Mouse (Mus musculus) G1E (cell line): Measurements from ENCODE around the gene Sap18b. TPM values are rescaled to one million over a fixed set of nuclear protein-coding genes. Genes with fewer than 3 reads are reported as not detected.

Experiments used
- ATAC-seq: 2 replicates; pipeline ENCODE4 v1.8.0; 2016; ENCODE audit warnings: mild to moderate bottlenecking; ENCODE audit not compliant: insufficient number of reproducible peaks, poor library complexity, low FRiP score, severe bottlenecking; ENCODE audit errors: extremely low read depth
- DNase-seq: peaks from one replicate; pipeline ENCODE4 v3.0.0; 2012; ENCODE audit warnings: low spot score
- H3K27me3 ChIP-seq: 2 replicates; pipeline ENCODE4 v1.6.1; 2012; ENCODE audit warnings: mild to moderate bottlenecking, low read length, inconsistent platforms; ENCODE audit not compliant: insufficient read depth
- H3K36me3 ChIP-seq: replicated peaks from 2 replicates; pipeline ENCODE3; 2012; ENCODE audit warnings: mild to moderate bottlenecking, inconsistent platforms
- H3K4me1 ChIP-seq: 2 replicates; pipeline ENCODE4 v1.6.1; 2012; ENCODE audit warnings: low read depth, low read length, inconsistent platforms, mixed read lengths; ENCODE audit not compliant: insufficient read depth
- H3K4me3 ChIP-seq: 2 replicates; pipeline ENCODE4 v1.5.1; 2012; ENCODE audit warnings: low read depth, mild to moderate bottlenecking, inconsistent platforms, low read length, moderate library complexity, mixed read lengths
- H3K9me3 ChIP-seq: replicated peaks from 2 replicates; pipeline ENCODE4 v1.6.1; 2012; ENCODE audit warnings: inconsistent platforms
- CTCF ChIP-seq: IDR thresholded peaks from 2 replicates; pipeline ENCODE4 v1.5.1; 2012; ENCODE audit warnings: low read depth, low read length, inconsistent platforms, mixed read lengths
- GATA1 ChIP-seq: IDR thresholded peaks from 2 replicates; pipeline ENCODE4 v1.6.1; 2012; ENCODE audit warnings: borderline replicate concordance, low read length, inconsistent platforms, mixed read lengths
- GATA2 ChIP-seq: IDR thresholded peaks from 2 replicates; pipeline ENCODE4 v1.6.1; 2012; ENCODE audit warnings: low read depth, low read length, inconsistent platforms, borderline replicate concordance
- POLR2AphosphoS5 ChIP-seq: IDR thresholded peaks from 2 replicates; pipeline ENCODE4 v1.6.1; 2012; ENCODE audit warnings: low read depth, low read length, inconsistent platforms; ENCODE audit not compliant: insufficient replicate concordance
- TAL1 ChIP-seq: conservative IDR thresholded peaks from 2 replicates; pipeline ENCODE4 v1.6.1; 2012; ENCODE audit warnings: low read depth, low read length, inconsistent platforms, mixed read lengths
- polyA plus RNA-seq: library from polyadenylated mRNA; stranded (reverse); fragments of >175 nt; gene quantifications from 2 replicates; pipeline ENCODE4 v1.2.3, GENCODE M21; 2012
- total RNA-seq, 2 experiments: library from RNA; stranded (forward) in 1 of 2; stranded (reverse) in 1 of 2; fragments of 200-1000 nt in 1 of 2; fragments of >200 nt in 1 of 2; fragmentation: Nextera tagmentation in 1 of 2; gene quantifications; 2 replicates each; pipeline ENCODE4 v1.2.3; 2014 to 2017

Sap18b gene
- total and polyA plus RNA-seq, 3 experiments, result 88.3 to 502 (median 139) TPM

DNA sequence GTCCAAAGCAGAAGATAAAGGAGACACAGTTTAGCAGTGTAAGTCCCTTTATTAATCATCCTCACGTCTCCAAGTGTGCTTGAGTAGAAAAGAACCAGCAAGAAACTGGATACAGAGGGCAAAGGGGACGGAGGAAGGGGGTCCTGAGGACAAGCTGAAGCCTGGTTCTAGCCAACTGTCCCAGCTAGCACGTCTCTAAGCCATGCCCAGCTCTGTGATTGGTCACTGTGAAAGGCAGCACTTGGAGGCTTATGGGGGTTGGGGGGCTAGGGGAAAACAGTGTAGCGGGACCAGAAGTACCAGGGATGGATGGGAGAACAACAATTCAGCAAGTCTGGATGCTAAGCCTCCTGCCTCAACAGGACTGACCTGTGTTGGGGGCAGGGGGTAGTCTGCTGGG, 10.7 kb downstream of the Sap18b start:
- TF ChIP-seq POLR2AphosphoS5 (no peak), CTCF (no peak), GATA1 (no peak), TAL1 (no peak), GATA2 (no peak)
- Histone ChIP-seq H3K4me3 (no peak overlapping the region), H3K27me3 (no peaks in the 10 kb centered on the region), H3K9me3 (no peaks in the 10 kb centered on the region), H3K4me1 (peaks cover 25% of the 10 kb centered on the region), H3K36me3 (peaks cover 53% of the 10 kb centered on the region)
- no peak for DNase-seq
- ATAC-seq, result no peak

DNA sequence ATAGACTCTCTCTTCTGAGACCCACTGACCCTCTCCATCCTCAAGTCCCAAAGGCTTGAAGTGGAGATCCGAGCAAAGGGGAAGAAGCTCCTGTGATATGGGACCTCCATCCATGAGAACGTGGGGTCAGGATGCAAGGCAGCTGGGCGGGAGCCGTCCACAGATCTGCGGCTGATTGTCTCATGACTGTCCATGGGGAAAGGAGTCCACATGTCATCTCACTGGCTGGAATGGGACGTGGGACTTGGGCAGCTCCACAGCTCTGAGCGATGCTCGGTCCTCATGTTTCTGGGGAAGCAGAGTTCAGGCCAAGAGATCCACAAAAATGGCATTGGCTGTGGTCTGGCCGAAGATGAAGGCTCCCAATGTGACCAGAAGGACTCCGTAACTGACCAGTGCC, 12.1 kb downstream of the Sap18b start:
- peaks cover 57% of the 10 kb centered on the region for H3K36me3 ChIP-seq
- TF ChIP-seq POLR2AphosphoS5 (no peak), GATA2 (no peak), TAL1 (no peak), CTCF (no peak), GATA1 (no peak)

DNA sequence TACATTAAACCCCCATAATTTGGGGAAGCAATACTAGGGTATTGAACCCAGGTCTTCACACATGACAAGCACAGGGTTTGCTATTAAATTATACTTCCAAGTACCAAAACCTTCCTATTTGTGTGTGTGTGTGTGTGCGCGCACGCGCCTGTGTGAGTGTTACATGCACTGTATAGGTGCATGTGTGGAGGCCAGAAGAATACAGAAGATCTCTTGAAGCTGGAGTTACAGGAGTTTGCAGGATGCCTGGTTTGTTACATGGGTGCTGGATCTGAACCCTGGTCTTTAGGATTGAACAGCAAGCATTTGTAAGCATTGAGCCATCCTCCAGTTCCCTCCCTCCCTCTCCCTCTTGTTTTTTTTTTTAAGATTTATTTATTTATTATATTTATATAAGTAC, 14.1 kb downstream of the Sap18b start:
- TF ChIP-seq POLR2AphosphoS5 (no peak), GATA1 (no peak), GATA2 (no peak), TAL1 (no peak), CTCF (no peak)
- DNase-seq, result no peak
- ATAC-seq, result no peak
- H3K4me3 ChIP-seq, result no peak overlapping the region
- H3K27me3 ChIP-seq, result no peaks in the 10 kb centered on the region
- H3K36me3 ChIP-seq, result peaks cover 74% of the 10 kb centered on the region
- peaks cover 5% of the 10 kb centered on the region for H3K4me1 ChIP-seq
- no peaks in the 10 kb centered on the region for H3K9me3 ChIP-seq

More for the DNA sequence above, 12.1 kb downstream of the Sap18b start:
- ATAC-seq (no peak), DNase-seq (no peak)
- Histone ChIP-seq H3K27me3 (no peaks in the 10 kb centered on the region), H3K9me3 (no peaks in the 10 kb centered on the region), H3K4me3 (no peak overlapping the region), H3K4me1 (peaks cover 22% of the 10 kb centered on the region)

DNA sequence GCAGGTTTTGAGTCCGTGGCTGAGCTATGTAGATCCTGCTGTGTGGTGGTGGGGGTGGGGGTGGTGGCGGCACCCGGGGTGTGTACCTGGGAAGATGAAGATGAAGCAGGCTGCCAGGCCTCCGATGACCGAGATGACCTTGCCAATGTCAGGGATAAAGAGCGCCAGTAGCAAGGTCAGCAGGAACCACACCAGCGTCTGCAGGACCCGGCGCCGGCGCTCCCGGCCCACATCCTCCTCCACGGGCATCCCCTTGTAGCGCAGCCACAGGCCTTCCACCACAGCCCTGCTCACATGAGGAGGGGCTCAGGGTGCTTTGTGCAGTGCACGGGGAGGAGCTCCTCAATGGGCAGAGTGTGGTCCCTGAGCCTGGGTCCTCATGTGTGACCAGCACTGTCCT, 16.3 kb downstream of the Sap18b start:
- no peak for DNase-seq
- no peak overlapping the region for H3K4me3 ChIP-seq
- ATAC-seq, result no peak
- H3K4me1 ChIP-seq, result peaks cover 6% of the 10 kb centered on the region; the same call in 1 of the 2 replicates
- no peaks in the 10 kb centered on the region for H3K27me3 ChIP-seq
- H3K36me3 ChIP-seq, result peaks cover 88% of the 10 kb centered on the region
- H3K9me3 ChIP-seq, result no peaks in the 10 kb centered on the region
- no peak for TF ChIP-seq CTCF
- TF ChIP-seq GATA1, result no peak
- no peak for TF ChIP-seq TAL1
- no peak for TF ChIP-seq POLR2AphosphoS5
- TF ChIP-seq GATA2, result no peak

DNA sequence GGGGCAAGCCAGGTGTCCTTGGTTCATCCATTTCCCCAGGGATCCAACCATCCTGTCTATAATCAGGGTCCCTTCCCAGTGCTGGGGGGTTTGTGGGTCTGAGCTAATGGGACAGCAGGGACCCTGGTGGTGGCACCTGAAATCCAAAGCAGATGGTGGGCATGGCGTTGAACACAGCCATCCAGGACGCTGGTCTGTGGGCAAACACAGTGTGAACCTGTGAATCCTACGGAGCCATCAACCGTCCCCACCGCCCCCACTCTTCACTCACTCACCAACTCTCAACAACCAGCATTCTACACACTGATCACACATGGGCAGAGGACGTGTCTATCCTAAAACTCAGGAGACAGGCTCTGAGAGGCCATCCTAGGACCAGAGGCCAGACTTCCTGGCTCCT, 18.8 kb downstream of the Sap18b start:
- Histone ChIP-seq H3K4me1 (peaks cover 17% of the 10 kb centered on the region), H3K4me3 (no peak overlapping the region), H3K27me3 (no peaks in the 10 kb centered on the region), H3K36me3 (peaks cover 87% of the 10 kb centered on the region), H3K9me3 (peaks cover 4% of the 10 kb centered on the region)
- no peak for DNase-seq
- ATAC-seq, result no peak
- TF ChIP-seq POLR2AphosphoS5 (no peak), TAL1 (no peak), CTCF (no peak), GATA1 (no peak), GATA2 (no peak)

DNA sequence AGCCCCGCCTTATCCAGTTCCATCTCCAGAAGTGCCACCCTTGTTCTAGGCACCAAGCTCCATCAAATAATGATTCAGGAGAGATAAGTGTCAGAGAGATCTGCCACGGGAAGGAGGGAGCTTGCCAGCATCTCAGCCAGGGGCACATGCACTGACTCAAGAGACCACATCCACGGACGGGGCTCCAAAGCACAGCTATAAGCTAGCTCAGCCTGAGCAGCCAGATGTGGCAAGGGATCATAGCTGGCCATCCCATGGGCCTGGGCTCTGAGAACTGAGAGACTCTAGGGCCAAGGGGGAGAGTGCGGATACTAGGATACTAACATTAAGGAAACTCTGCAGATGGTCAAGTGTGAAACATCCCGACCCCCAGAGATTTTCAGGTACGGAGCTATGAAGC, 19.9 kb downstream of the Sap18b start:
- no peak for TF ChIP-seq TAL1
- TF ChIP-seq GATA2, result no peak
- TF ChIP-seq GATA1, result no peak
- TF ChIP-seq POLR2AphosphoS5, result no peak
- no peak for TF ChIP-seq CTCF
- DNase-seq (no peak), ATAC-seq (no peak)
- no peaks in the 10 kb centered on the region for H3K27me3 ChIP-seq
- H3K4me1 ChIP-seq, result peaks cover 21% of the 10 kb centered on the region
- H3K9me3 ChIP-seq, result peaks cover 4% of the 10 kb centered on the region
- H3K36me3 ChIP-seq, result peaks cover 82% of the 10 kb centered on the region
- H3K4me3 ChIP-seq, result no peak overlapping the region
